In genomic region chr10:40346776-40347403, GRCm38 (mm10) we compare ENCODE assay signal across 23 mouse cellular contexts. TPM values are rescaled to one million over a fixed set of nuclear protein-coding genes. Genes with fewer than 3 reads are reported as not detected.
DNase-seq lines count a peak whose midpoint lies in the region; ATAC-seq and TF ChIP-seq lines count a peak whose summit lies in the region.
"Had no signal": no experiment of that assay in that cellular context is flagged by ENCODE, and none has a peak within 500 bp of the region (broad histone marks: within the 10 kb centered on the region; RNA-seq: fewer than 3 reads in every experiment).

No protein-coding gene starts in this region.

- peaks cover 3% of the 10 kb centered on the region; the same call in 1 of the 2 replicates for H3K27me3 ChIP-seq in erythroblast, embryonic 14.5 days (ENCODE audit: control insufficient read depth)
- no peaks in the 10 kb centered on the region for H3K27me3 ChIP-seq in liver, embryonic 14.5 days (ENCODE audit: control insufficient read depth, insufficient read depth, low read length)
- H3K27me3 ChIP-seq in liver, embryonic 15.5 days: no peaks in the 10 kb centered on the region
- H3K27me3 ChIP-seq: forebrain, embryonic 12.5 days; forebrain, embryonic 15.5 days; heart, embryonic 12.5 days; heart, embryonic 15.5 days; Patski had no signal

- TF ChIP-seq EP300 in liver, embryonic 14.5 days (IDR thresholded peaks at IDR 0.05; ENCODE audit: low read depth): no peak

- ATAC-seq in erythroblast, adult 5-6 weeks (replicated peaks; ENCODE audit: low FRiP score, poor library complexity, severe bottlenecking): no peak
- no peak for ATAC-seq in liver, embryonic 14.5 days (ENCODE audit: insufficient read depth)
- no peak for ATAC-seq in liver, embryonic 15.5 days (ENCODE audit: insufficient read depth)
- ATAC-seq: forebrain, embryonic 15.5 days; hindbrain, postnatal 0 days; inflammation-experienced regulatory T-cells, adult 6 months; intestine, embryonic 16.5 days; Patski had no signal

- no peak for DNase-seq in liver, embryonic 14.5 days (ENCODE audit: low read depth in 3 of 3, low spot score in 3 of 3)
- DNase-seq in liver: no peak
- no peak for DNase-seq in heart, postnatal 25 days (ENCODE audit: low spot score)
- DNase-seq: adrenal gland, postnatal 14 days; cerebellum, adult 11 months; cerebellum, adult 2 months; cerebellum, postnatal 14 days; gastrocnemius, postnatal 25 days; heart, adult 18-20 months; heart, postnatal 10 days; heart, postnatal 4 days had no signal

- no peak for TF ChIP-seq CTCF in liver, embryonic 14.5 days (IDR thresholded peaks at IDR 0.05; ENCODE audit: low read depth)

- no peaks in the 10 kb centered on the region for H3K36me3 ChIP-seq in erythroblast, embryonic 14.5 days (ENCODE audit: control insufficient read depth)
- no peaks in the 10 kb centered on the region for H3K36me3 ChIP-seq in liver, embryonic 14.5 days (replicated peaks; ENCODE audit: control insufficient read depth, insufficient read depth, low read depth)
- no peaks in the 10 kb centered on the region for H3K36me3 ChIP-seq in liver, embryonic 15.5 days (replicated peaks)
- H3K36me3 ChIP-seq: forebrain, embryonic 12.5 days; forebrain, embryonic 15.5 days; heart, embryonic 12.5 days; heart, embryonic 15.5 days had no signal

- H3K4me3 ChIP-seq in erythroblast, embryonic 14.5 days (replicated peaks): peak overlapping the region; percentile 100
- no peak overlapping the region for H3K4me3 ChIP-seq in liver, embryonic 14.5 days (ENCODE audit: insufficient read depth in 1 of 2, low read depth in 2 of 2, low read length in 2 of 2)
- no peak overlapping the region for H3K4me3 ChIP-seq in liver, embryonic 15.5 days (replicated peaks)
- H3K4me3 ChIP-seq: forebrain, embryonic 12.5 days; forebrain, embryonic 15.5 days had no signal

- H3K9me3 ChIP-seq in erythroblast, embryonic 14.5 days (ENCODE audit: control insufficient read depth, low read length): no peaks in the 10 kb centered on the region
- H3K9me3 ChIP-seq in liver, embryonic 14.5 days (ENCODE audit: control insufficient read depth, low read length): no peaks in the 10 kb centered on the region
- H3K9me3 ChIP-seq in liver, embryonic 15.5 days (replicated peaks): no peaks in the 10 kb centered on the region
- H3K9me3 ChIP-seq: forebrain, embryonic 12.5 days; forebrain, embryonic 15.5 days; heart, embryonic 12.5 days; heart, embryonic 15.5 days had no signal

- peak overlapping the region; percentile 96 for H3K4me2 ChIP-seq in liver, embryonic 14.5 days (ENCODE audit: low read depth)
- no peak overlapping the region for H3K4me2 ChIP-seq in liver, embryonic 15.5 days
- H3K4me2 ChIP-seq: forebrain, embryonic 15.5 days had no signal

- intact Hi-C loops in heart, postnatal 25 days (cut with DNase I): no loop called here

- H3K9ac ChIP-seq in liver, embryonic 14.5 days (replicated peaks): no peak overlapping the region
- no peak overlapping the region for H3K9ac ChIP-seq in liver, embryonic 15.5 days
- H3K9ac ChIP-seq: heart, embryonic 12.5 days; heart, embryonic 15.5 days; hindbrain, embryonic 14.5 days had no signal

- peaks cover 35% of the 10 kb centered on the region for H3K4me1 ChIP-seq in erythroblast, embryonic 14.5 days (ENCODE audit: control insufficient read depth)
- peaks cover 13 to 19% of the 10 kb centered on the region in 2 experiments for H3K4me1 ChIP-seq in liver, embryonic 14.5 days (replicated peaks; ENCODE audit: control insufficient read depth in 2 of 2, insufficient read depth in 2 of 2, low read length in 1 of 2)
- peaks cover 30% of the 10 kb centered on the region for H3K4me1 ChIP-seq in liver, embryonic 15.5 days (replicated peaks)

- no peak overlapping the region; the same call in 1 of the 2 replicates for H3K27ac ChIP-seq in liver, embryonic 14.5 days
- peak overlapping the region; percentile 100 for H3K27ac ChIP-seq in liver, embryonic 15.5 days (replicated peaks)
- H3K27ac ChIP-seq: hindbrain, embryonic 14.5 days; hindbrain, postnatal 0 days had no signal

- WGBS in liver, embryonic 14.5 days (ENCODE audit: insufficient replicate concordance): 68% methylated on average over 3 of the region's 3 CpGs
- WGBS in liver, embryonic 15.5 days (ENCODE audit: insufficient replicate concordance): 70% methylated on average over 3 of the region's 3 CpGs

RNA-seq across cellular contexts. Expression of gene Cdk19, which starts 7.5 kb away (rescaled TPM):
- polyA plus RNA-seq in erythroblast, embryonic 14.5 days (2012): 0.45 and 0.47 TPM in 2 replicates
- total RNA-seq in erythroblast, adult 5-6 weeks (2015; ENCODE audit: low replicate concordance): 13.6 and 21.9 TPM in 2 replicates
- total RNA-seq in erythroblast, adult 5-6 weeks (2017; ENCODE audit: low replicate concordance): 11.4 and 12.0 TPM in 2 replicates
- polyA plus RNA-seq in liver, embryonic 14.5 days (2012; rRNA removed): 2.2 and 3.1 TPM in 2 replicates
- polyA plus RNA-seq in liver, embryonic 14.5 days (2014; fragmentation: Nextera tagmentation; extraction: Ambion mirVana): 3.0 and 3.1 TPM in 2 replicates
- polyA plus RNA-seq in liver, embryonic 15.5 days (2015; fragmentation: Nextera tagmentation; extraction: Ambion mirVana): 2.9 and 3.5 TPM in 2 replicates
- total RNA-seq in heart, postnatal 25 days (2021): 10 to 100 TPM; 11.9 to 15.7 TPM

RNA-seq across cellular contexts. Expression of gene Amd1, which starts 44.9 kb away (rescaled TPM):
- polyA plus RNA-seq in erythroblast, embryonic 14.5 days (2012): 0.27 and 0.69 TPM in 2 replicates
- total RNA-seq in erythroblast, adult 5-6 weeks (2015; ENCODE audit: low replicate concordance): 49.9 and 70.3 TPM in 2 replicates
- total RNA-seq in erythroblast, adult 5-6 weeks (2017; ENCODE audit: low replicate concordance): 60.2 and 63.1 TPM in 2 replicates
- polyA plus RNA-seq in liver, embryonic 14.5 days (2012; rRNA removed): 33.5 and 48.1 TPM in 2 replicates
- polyA plus RNA-seq in liver, embryonic 14.5 days (2014; fragmentation: Nextera tagmentation; extraction: Ambion mirVana): 56.4 and 64.2 TPM in 2 replicates
- polyA plus RNA-seq in liver, embryonic 15.5 days (2015; fragmentation: Nextera tagmentation; extraction: Ambion mirVana): 40.8 and 41.9 TPM in 2 replicates
- total RNA-seq in heart, postnatal 25 days (2021): 10 to 100 TPM; 58.8 to 86.5 TPM

Comparison
In these comparisons a context has a peak if more than half of its experiments do, and no peak if none do; other contexts are left out.
1. RNA of gene Amd1, which starts 44.9 kb away (polyA plus RNA-seq): 33.5 to 64.2 TPM in liver, embryonic 14.5 days and 40.8 to 41.9 TPM in liver, embryonic 15.5 days; 0.27 to 0.69 TPM in erythroblast, embryonic 14.5 days; every median in the first group is over 10 times any median in the second.